Mouse (Mus musculus) natural killer cell, adult 2 months (primary cell): ENCODE measurements around the gene Gm36079.
"Not testable (repeated sequence)": the region's sequence is repeated elsewhere in the genome, so short reads cannot be mapped to it uniquely, and the experiment has no call there.

Experiments used
- DNase-seq, 2 experiments: peaks; one replicate each; pipeline ENCODE4 v3.0.0; 2022; ENCODE audit warnings: low spot score in 2 of 2

Gm36079 gene

GRCm38 (mm10) chr13:120015348-120016007 lies 11.3 kb downstream of the Gm36079 start:
- not testable (repeated sequence) for DNase-seq

DNA sequence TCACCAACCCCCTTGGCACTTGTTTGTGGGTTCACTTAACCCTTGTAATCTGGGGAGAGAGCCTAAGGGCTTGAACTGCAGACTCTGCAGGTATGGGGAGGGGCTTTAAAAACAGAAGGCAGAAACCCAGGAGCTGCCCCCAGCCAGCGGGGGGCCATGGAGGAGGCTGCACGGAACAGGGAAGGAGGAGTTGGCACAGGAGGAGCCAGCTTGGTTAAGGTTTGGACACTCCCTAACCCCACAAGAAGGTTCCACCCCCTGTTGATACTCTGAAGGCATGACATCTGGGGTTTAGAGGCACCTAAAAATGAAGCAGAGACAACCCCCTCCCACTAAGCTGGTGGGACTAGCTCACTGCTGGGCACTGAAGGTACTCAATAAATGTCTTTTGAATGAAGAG lies 12.8 kb downstream of the Gm36079 start:
- not testable (repeated sequence) for DNase-seq

DNA sequence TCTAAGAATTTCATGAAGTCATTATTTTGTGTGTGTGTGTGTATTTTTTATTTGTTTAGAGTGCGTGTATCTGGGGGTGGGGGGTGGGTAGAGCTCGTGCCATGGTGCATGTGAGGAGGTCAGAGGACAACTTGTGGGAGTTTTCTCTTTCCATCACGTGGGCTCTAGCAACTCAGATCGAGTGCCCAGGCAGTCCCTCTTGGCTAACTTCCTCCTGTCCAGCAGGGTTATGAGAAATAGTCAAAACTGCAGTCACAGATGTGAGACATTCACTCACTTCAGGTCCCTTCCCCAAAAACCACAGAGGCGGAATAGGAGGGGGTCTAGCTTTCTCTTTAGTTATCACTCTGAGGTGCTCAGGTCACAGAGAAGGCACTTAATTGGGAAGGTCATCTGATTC lies 13.3 kb downstream of the Gm36079 start:
- not testable (repeated sequence) for DNase-seq

DNA sequence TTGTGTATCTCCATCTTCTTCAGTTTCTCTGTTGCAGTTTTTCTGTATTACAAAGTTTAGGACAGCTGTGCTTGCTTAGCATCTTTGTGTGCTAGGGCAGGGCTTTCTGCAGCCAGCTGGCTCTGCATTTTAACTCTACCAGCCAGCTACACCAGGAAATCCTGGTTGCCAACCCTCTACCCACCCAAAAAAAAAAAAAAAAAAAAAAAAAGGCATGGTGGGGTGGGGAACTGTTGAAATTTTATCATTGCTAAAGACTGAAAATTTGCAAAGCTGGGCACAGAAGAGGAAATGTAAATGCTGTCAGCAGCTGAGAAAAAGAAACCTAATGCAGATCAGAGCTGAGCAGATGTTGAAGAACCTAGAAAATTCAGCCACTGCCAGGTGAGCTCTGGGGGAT lies 16.7 kb downstream of the Gm36079 start:
- DNase-seq, result not testable (repeated sequence)

- not testable (repeated sequence) for DNase-seq
Measured at GRCm38 (mm10) chr13:119999215-119999614, 27.6 kb downstream of the Gm36079 start.

DNA sequence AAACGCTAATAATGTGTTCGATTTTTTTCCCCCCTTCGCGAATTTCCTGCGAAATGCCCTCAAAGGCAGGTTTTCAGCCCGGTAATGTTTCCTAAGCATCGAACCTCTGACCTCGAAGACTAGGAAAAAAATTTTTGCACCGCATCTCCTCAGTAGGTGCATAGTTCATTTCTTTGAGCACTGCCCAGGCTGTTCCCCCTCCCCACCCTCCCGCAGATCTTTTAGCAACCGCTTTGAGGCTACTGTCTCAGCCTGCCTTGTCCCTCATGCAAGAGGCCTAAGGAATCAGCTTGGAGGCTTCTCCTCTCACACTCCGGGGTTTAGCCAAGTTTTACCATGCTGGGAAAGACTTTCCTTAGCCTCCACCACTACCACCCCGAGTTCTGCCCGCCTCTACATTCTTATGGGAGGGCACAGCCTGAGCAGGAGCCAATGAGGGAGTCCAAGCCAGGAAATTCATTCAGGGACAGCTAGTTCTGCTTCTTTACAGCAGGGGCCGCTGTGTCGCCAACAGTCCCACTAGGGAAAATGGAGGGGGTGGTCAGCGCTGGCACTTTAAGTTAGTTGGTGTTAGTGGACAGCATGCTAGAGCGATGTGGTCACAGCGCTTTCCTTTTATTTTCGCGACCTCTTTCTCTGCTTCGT lies 28.2 kb downstream of the Gm36079 start:
- not testable (repeated sequence) for DNase-seq

DNA sequence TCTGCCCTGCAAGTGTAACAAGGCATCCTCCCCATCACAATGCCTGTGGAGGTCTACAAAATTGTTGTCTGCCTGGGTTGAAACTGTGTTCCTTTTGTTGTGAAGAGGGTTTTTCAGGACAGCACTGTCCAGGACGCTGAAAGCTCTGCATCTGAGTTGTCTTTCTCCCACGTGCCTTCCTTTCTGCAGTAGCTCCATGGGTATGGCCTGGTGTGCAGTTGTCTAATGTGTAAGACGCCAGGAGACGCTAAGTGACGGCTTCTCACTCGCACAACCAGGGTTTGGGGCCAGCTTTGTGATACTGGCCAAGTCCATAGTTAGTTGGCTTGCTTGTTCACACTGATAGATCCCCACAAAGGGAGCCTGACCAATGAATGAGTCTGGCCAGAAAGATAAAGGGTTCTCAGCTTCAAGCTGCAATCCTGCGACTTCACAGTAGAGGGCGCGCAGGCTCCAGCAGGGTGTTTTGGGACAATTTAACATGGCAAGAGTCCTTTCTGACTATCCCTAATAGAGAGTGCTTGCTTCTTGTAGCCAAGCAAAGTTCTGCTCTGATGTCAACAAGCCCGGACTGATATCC lies 34.8 kb downstream of the Gm36079 start:
- not testable (repeated sequence) for DNase-seq

GRCm38 (mm10) chr13:119991264-119991663 lies 35.5 kb downstream of the Gm36079 start:
- DNase-seq, result not testable (repeated sequence)
